Mouse (Mus musculus): ENCODE data around the gene Carm1. TPM values are rescaled to one million over a fixed set of nuclear protein-coding genes. Genes with fewer than 3 reads are reported as not detected.

Carm1 gene
- polyA plus RNA-seq, 1 experiment from 2014 or later = 22.8 TPM

- H3K27ac ChIP-seq (ENCODE audit: low read depth, low read length) = no peak overlapping the region
- no peak overlapping the region for H3K4me2 ChIP-seq (ENCODE audit: low read length)
- H3K36me3 ChIP-seq (ENCODE audit: control insufficient read depth, insufficient read depth, low read length) = 0 out of 2 replicates have a peak, but pooled peaks cover 3% of the 10 kb centered on the region
- no peak overlapping the region for H3K9ac ChIP-seq (ENCODE audit: low read length)
- no peak for DNase-seq (ENCODE audit: low spot score)
- no peak overlapping the region for H3K4me3 ChIP-seq (ENCODE audit: low read depth, low read length)
- H3K9me3 ChIP-seq (replicated peaks; ENCODE audit: control insufficient read depth, low read length) = no peaks in the 10 kb centered on the region
- peaks cover 6% of the 10 kb centered on the region for H3K4me1 ChIP-seq (ENCODE audit: control insufficient read depth, insufficient read depth, low read length)
- no peaks in the 10 kb centered on the region for H3K27me3 ChIP-seq (replicated peaks; ENCODE audit: control insufficient read depth, insufficient read depth, low read length)
- ATAC-seq = no peak
- WGBS = 90% methylated on average over 10 of the region's 10 CpGs
These were observed 78.9 kb downstream of the Carm1 start for GRCm38 (mm10) chr9:21625342-21626339.

- no peak overlapping the region for H3K27ac ChIP-seq (ENCODE audit: low read depth, low read length)
- peaks cover 8% of the 10 kb centered on the region; the same call in 1 of the 2 replicates for H3K36me3 ChIP-seq (ENCODE audit: control insufficient read depth, insufficient read depth, low read length)
- H3K4me2 ChIP-seq (ENCODE audit: low read length) = no peak overlapping the region
- no peaks in the 10 kb centered on the region for H3K27me3 ChIP-seq (replicated peaks; ENCODE audit: control insufficient read depth, insufficient read depth, low read length)
- H3K9ac ChIP-seq (ENCODE audit: low read length) = no peak overlapping the region
- H3K4me1 ChIP-seq (ENCODE audit: control insufficient read depth, insufficient read depth, low read length) = peaks cover 6% of the 10 kb centered on the region
- ATAC-seq (no peak), DNase-seq (ENCODE audit: low spot score) (no peak)
- H3K4me3 ChIP-seq (ENCODE audit: low read depth, low read length) = no peak overlapping the region
- no peaks in the 10 kb centered on the region for H3K9me3 ChIP-seq (replicated peaks; ENCODE audit: control insufficient read depth, low read length)
These were observed 79.9 kb downstream of the Carm1 start for GRCm38 (mm10) chr9:21626571-21626970.

DNA sequence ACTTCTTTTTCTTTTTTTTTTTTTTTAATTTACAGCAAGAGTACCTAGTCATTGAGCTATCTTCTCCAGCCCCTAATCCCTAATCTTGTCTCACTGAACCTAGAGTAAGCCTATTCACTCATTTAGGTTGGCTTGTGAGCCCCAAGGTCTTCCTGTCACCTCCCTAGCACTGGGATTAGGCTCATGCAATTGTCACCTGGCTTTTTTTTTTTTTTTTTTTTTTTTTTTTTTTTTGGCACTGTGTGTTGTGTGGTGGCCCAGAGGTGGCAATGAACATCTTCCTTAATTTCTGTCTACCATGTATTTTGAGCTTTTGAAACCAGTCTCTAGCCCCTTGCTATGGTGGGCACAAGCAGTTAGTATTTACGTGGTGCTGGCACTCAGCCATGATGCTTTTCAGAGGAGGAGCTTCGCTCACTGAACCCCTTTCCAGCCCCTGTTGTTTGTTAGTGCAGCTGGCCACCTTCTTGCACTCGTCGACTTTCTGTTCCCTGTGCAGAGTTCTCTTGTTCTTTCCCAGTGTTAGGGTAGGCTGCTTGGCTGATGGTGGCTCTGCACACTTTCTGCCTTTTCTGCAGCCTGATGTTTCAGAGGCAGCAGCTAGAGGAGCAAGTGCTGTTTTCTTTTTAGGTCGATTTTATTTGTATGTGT lies 80.6 kb downstream of the Carm1 start:
- Histone ChIP-seq H3K9me3 (replicated peaks; ENCODE audit: control insufficient read depth, low read length) (no peaks in the 10 kb centered on the region), H3K4me1 (ENCODE audit: control insufficient read depth, insufficient read depth, low read length) (peaks cover 6% of the 10 kb centered on the region), H3K27ac (ENCODE audit: low read depth, low read length) (0 out of 2 replicates have a peak overlapping the region, but pooled peaks have one; percentile 14), H3K9ac (ENCODE audit: low read length) (no peak overlapping the region), H3K4me3 (ENCODE audit: low read depth, low read length) (no peak overlapping the region), H3K4me2 (ENCODE audit: low read length) (no peak overlapping the region), H3K36me3 (ENCODE audit: control insufficient read depth, insufficient read depth, low read length) (peaks cover 8% of the 10 kb centered on the region; the same call in 1 of the 2 replicates), H3K27me3 (replicated peaks; ENCODE audit: control insufficient read depth, insufficient read depth, low read length) (no peaks in the 10 kb centered on the region)
- DNase-seq (ENCODE audit: low spot score) (peak; percentile 64), ATAC-seq (no peak)
- 45% methylated on average over 5 of the region's 5 CpGs for WGBS

GRCm38 (mm10) chr9:21630673-21631072 lies 84.0 kb downstream of the Carm1 start:
- no peak for ATAC-seq
- no peak overlapping the region for H3K9ac ChIP-seq (ENCODE audit: low read length)
- WGBS = 81% methylated on average over 3 of the region's 3 CpGs
- H3K4me2 ChIP-seq (ENCODE audit: low read length) = no peak overlapping the region
- peaks cover 39% of the 10 kb centered on the region for H3K36me3 ChIP-seq (ENCODE audit: control insufficient read depth, insufficient read depth, low read length)
- no peaks in the 10 kb centered on the region for H3K9me3 ChIP-seq (replicated peaks; ENCODE audit: control insufficient read depth, low read length)
- H3K27me3 ChIP-seq (replicated peaks; ENCODE audit: control insufficient read depth, insufficient read depth, low read length) = no peaks in the 10 kb centered on the region
- peaks cover 6% of the 10 kb centered on the region; the same call in 1 of the 2 replicates for H3K4me1 ChIP-seq (ENCODE audit: control insufficient read depth, insufficient read depth, low read length)
- DNase-seq (ENCODE audit: low spot score) = peak; percentile 49
- no peak overlapping the region for H3K4me3 ChIP-seq (ENCODE audit: low read depth, low read length)
- H3K27ac ChIP-seq (ENCODE audit: low read depth, low read length) = no peak overlapping the region

DNA sequence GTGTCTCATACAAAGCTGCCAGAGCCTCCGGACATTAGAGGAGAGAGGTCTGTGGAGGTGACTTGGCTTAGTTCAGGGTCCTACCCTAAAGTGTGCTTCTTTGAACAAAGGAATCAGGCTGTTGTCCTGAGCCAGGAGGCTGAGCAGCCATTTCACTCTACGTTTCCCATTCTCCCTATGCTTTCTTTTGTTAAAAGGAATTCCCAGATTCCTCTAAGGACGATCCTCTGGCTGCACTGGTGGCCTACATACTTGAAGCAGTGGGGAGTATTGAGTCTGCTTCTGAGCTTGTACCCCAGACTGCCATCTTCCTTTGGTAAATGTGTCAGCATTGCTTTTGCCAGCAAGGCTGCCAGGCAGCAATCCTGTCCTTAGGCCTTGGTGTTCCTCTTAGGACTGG lies 86.4 kb downstream of the Carm1 start:
- Histone ChIP-seq H3K4me3 (ENCODE audit: low read depth, low read length) (no peak overlapping the region), H3K36me3 (ENCODE audit: control insufficient read depth, insufficient read depth, low read length) (peaks cover 61% of the 10 kb centered on the region), H3K27ac (ENCODE audit: low read depth, low read length) (no peak overlapping the region), H3K27me3 (replicated peaks; ENCODE audit: control insufficient read depth, insufficient read depth, low read length) (no peaks in the 10 kb centered on the region), H3K9ac (ENCODE audit: low read length) (no peak overlapping the region), H3K9me3 (replicated peaks; ENCODE audit: control insufficient read depth, low read length) (no peaks in the 10 kb centered on the region), H3K4me2 (ENCODE audit: low read length) (no peak overlapping the region), H3K4me1 (ENCODE audit: control insufficient read depth, insufficient read depth, low read length) (no peaks in the 10 kb centered on the region)
- 62% methylated on average over 3 of the region's 3 CpGs for WGBS
- ATAC-seq = no peak
- no peak for DNase-seq (ENCODE audit: low spot score)

GRCm38 (mm10) chr9:21635639-21636038 lies 88.9 kb downstream of the Carm1 start:
- DNase-seq (ENCODE audit: low spot score) (peak; percentile 33), ATAC-seq (0 out of 2 replicates have a peak, but pooled peaks have one; percentile 29)
- peaks cover 86% of the 10 kb centered on the region for H3K36me3 ChIP-seq (ENCODE audit: control insufficient read depth, insufficient read depth, low read length)
- 63% methylated on average over 7 of the region's 7 CpGs for WGBS
- H3K27me3 ChIP-seq (replicated peaks; ENCODE audit: control insufficient read depth, insufficient read depth, low read length) = no peaks in the 10 kb centered on the region
- H3K9me3 ChIP-seq (replicated peaks; ENCODE audit: control insufficient read depth, low read length) = no peaks in the 10 kb centered on the region
- H3K9ac ChIP-seq (ENCODE audit: low read length) = no peak overlapping the region
- no peaks in the 10 kb centered on the region for H3K4me1 ChIP-seq (ENCODE audit: control insufficient read depth, insufficient read depth, low read length)
- no peak overlapping the region for H3K27ac ChIP-seq (ENCODE audit: low read depth, low read length)
- H3K4me2 ChIP-seq (ENCODE audit: low read length) = no peak overlapping the region
- H3K4me3 ChIP-seq (ENCODE audit: low read depth, low read length) = no peak overlapping the region

GRCm38 (mm10) chr9:21639031-21639430 lies 92.3 kb downstream of the Carm1 start:
- WGBS = 97% methylated on average over 11 of the region's 11 CpGs
- ATAC-seq = no peak

More at GRCm38 (mm10) chr9:21639031-21639430, 92.3 kb downstream of the Carm1 start:
- Histone ChIP-seq H3K27me3 (replicated peaks; ENCODE audit: control insufficient read depth, insufficient read depth, low read length) (no peaks in the 10 kb centered on the region), H3K9me3 (replicated peaks; ENCODE audit: control insufficient read depth, low read length) (no peaks in the 10 kb centered on the region), H3K4me3 (ENCODE audit: low read depth, low read length) (no peak overlapping the region), H3K4me1 (ENCODE audit: control insufficient read depth, insufficient read depth, low read length) (no peaks in the 10 kb centered on the region), H3K36me3 (ENCODE audit: control insufficient read depth, insufficient read depth, low read length) (peaks cover 99% of the 10 kb centered on the region), H3K4me2 (ENCODE audit: low read length) (no peak overlapping the region), H3K9ac (ENCODE audit: low read length) (no peak overlapping the region), H3K27ac (ENCODE audit: low read depth, low read length) (no peak overlapping the region)
- no peak for DNase-seq (ENCODE audit: low spot score)
